Mouse (Mus musculus): ENCODE data around the gene Ccl28. TPM values are rescaled to one million over a fixed set of nuclear protein-coding genes. Genes with fewer than 3 reads are reported as not detected.
A peak's percentile ranks its signal among the peaks of the same experiment; 100 is the strongest.

Gene Ccl28
- total RNA-seq, 2 experiments from 2014 or later = 0.84 to 1.1 TPM

DNA sequence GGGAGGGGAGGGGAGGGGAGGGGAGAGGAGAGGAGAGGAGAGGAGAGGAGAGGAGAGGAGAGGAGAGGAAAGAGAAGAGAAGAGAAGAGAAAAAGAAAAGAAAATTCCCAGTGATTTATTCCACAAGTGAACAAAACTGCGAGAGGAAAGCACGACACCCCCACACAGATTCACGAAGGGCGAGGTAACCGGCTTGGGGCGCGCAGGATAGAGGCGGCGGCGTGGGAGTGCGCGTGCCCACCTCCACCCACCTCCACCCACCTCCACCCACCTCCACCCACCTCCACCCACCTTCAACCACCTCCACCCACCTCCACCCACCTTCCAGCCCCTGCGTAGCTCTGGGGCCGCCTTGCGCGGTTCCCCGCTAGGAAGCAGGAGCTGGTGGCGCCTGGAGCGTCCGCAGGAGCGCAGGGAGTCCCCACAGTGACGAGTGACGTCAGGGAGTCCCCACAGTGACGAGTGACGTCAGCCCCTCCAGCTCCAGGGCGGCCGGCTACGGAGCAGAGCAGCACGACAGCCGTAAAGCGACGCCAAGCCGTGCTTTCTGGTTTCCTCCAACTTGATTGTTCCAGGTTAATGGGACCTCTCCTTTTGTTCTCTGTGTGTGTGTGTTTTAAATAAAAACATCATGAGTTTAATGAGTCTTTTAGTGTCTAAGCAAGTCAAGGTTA is 8.0 kb downstream of the Ccl28 start:
- peak overlapping the region; percentile 51 for H3K4me3 ChIP-seq
- DNase-seq (ENCODE audit: extremely low spot score in 1 of 2, low spot score in 2 of 2) = peak; percentile 84
- H3K27ac ChIP-seq = peak overlapping the region; percentile 76
- TF ChIP-seq CTCF (IDR thresholded peaks at IDR 0.05) = no peak
- intact Hi-C loops (cut with DNase I) = no loop called here

DNA sequence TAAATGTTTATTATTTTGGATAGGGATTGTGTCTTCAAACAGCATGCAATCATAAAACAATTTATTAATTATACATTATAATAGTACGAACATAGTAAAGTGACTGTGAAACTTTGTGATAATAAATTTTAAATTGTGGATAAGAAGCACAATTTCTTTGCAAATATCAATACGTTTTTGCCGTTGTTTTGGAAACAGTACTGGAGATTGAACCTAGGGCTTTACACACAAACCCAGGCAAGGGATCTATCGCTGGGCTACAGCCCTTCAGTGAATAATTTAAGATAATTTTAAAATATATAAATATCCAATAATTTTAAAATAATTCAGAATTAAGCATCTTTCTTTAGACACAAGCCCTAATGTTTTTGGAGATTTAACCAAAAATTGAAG is 8.5 kb downstream of the Ccl28 start:
- peak overlapping the region; percentile 51 for H3K4me3 ChIP-seq
- no peak for TF ChIP-seq CTCF (IDR thresholded peaks at IDR 0.05)
- DNase-seq (ENCODE audit: extremely low spot score in 1 of 2, low spot score in 2 of 2) = no peak
- intact Hi-C loops (cut with DNase I) = no loop called here
- no peak overlapping the region for H3K27ac ChIP-seq

DNA sequence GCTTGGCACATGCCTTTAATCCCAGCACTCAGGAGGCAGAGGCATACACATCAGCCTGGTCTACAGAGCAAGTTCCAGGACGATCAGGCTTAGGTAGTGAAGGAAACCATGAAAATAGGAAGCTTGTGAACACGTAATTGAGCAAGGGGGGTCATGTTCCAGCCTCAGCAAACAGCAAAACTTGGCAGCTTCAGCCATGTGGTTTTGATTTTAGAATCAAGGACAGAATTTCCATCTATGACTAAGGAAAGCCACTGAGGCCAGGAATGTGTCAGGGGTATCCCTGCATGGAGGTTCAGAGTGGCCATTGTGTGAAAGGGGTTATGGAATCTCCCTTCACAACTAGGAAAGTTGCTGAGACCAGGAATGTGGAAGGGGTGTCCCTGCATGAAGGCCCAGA is 11.9 kb downstream of the Ccl28 start:
- DNase-seq (ENCODE audit: extremely low spot score in 1 of 2, low spot score in 2 of 2) = no peak
- Histone ChIP-seq H3K27ac (no peak overlapping the region), H3K4me3 (no peak overlapping the region)
- intact Hi-C loops (cut with DNase I) = no loop called here
- no peak for TF ChIP-seq CTCF (IDR thresholded peaks at IDR 0.05)

DNA sequence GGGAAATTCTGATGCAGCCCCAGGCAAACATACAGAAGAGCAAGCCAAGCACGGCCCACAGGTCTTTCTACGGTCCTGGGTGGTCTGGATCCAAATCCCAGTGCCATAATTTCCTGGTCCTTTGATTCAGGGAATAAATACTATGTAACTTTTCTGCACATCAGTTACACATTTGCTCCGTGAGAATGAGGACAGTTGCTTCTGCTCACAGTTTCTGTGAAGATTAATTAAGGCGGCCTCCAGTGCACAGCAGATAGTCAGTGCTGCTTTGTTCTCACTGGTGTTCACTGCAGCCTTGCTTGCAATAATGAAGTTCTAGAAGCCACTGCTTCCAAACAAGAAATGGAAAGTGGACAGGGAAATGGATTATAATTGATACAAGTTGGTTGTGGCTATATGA is 14.2 kb downstream of the Ccl28 start:
- no peak overlapping the region for H3K27ac ChIP-seq
- intact Hi-C loops (cut with DNase I) = no loop called here
- DNase-seq (ENCODE audit: extremely low spot score in 1 of 2, low spot score in 2 of 2) = no peak
- no peak overlapping the region for H3K4me3 ChIP-seq
- no peak for TF ChIP-seq CTCF (IDR thresholded peaks at IDR 0.05)

DNA sequence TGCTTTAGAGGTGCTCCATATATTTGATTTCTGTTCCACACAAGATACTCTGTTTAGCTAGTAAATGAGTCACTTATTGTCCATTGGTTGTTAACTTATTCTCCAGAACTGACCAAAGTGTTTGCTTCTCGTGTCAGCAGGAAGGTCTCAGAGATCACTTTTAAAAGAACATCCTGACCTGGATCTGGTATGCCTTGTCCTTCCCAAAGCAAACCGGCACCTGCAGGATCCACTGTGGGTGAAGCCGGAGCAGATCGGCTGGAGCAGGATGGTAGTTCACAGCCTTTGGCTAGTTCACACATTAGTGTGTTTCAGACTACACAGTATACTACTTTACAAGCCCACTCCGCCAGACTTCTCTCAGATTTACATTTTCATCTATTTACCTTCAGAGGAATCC is 14.8 kb downstream of the Ccl28 start:
- TF ChIP-seq CTCF (IDR thresholded peaks at IDR 0.05) = no peak
- H3K4me3 ChIP-seq = no peak overlapping the region
- intact Hi-C loops (cut with DNase I) = no loop called here

DNA sequence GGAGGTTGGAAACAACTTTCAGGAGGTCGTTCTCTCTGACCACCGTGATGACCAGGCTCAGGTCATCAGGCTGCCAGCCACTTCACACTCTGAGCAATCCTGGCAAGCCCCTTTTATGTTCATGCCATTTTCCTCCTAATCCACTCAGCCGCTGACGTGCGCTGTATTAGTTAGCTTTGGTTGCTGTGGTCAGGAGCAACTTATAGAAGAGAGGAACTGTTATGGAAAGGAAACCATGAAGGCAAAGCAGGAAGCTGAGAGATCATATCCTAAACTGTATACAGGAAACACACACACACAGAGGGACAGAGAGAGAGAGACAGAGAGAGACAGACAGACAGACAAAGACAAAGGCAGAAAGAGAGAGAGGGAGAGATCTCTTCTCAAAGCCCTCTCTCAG is 15.7 kb downstream of the Ccl28 start:
- TF ChIP-seq CTCF (IDR thresholded peaks at IDR 0.05) = no peak
- no peak for DNase-seq (ENCODE audit: extremely low spot score in 1 of 2, low spot score in 2 of 2)
- Histone ChIP-seq H3K4me3 (no peak overlapping the region), H3K27ac (no peak overlapping the region)
- intact Hi-C loops (cut with DNase I) = no loop called here

More for the DNA sequence above, 14.8 kb downstream of the Ccl28 start:
- no peak overlapping the region for H3K27ac ChIP-seq
- no peak for DNase-seq (ENCODE audit: extremely low spot score in 1 of 2, low spot score in 2 of 2)

DNA sequence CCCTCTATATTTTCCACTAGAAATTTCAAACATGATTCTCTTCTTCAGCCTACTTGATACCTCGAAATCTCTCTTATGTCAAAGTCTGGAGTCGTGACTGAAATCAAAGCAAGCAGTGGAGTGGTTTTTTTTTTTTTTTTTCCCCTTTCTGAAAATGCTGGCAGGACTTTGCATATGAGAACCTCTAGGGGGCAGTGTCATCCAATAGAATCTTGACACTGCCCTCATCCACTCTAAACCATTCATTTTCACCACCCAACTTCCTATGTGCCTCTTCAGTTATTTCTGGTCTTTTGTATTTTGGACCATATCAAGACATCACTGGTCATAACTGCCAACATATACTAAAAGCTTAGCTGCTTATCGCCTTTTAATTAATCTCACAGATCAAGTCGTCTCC is 16.9 kb downstream of the Ccl28 start:
- intact Hi-C loops (cut with DNase I) = loop anchor here (1.0 to 5.0 kb wide), 3 partner anchors 52 to 161 kb away; partner anchors contain the start of gene Hmgcs1
- no peak for DNase-seq (ENCODE audit: extremely low spot score in 1 of 2, low spot score in 2 of 2)
- no peak overlapping the region for H3K27ac ChIP-seq
- peak; percentile 73 for TF ChIP-seq CTCF (IDR thresholded peaks at IDR 0.05)
- H3K4me3 ChIP-seq = no peak overlapping the region

DNA sequence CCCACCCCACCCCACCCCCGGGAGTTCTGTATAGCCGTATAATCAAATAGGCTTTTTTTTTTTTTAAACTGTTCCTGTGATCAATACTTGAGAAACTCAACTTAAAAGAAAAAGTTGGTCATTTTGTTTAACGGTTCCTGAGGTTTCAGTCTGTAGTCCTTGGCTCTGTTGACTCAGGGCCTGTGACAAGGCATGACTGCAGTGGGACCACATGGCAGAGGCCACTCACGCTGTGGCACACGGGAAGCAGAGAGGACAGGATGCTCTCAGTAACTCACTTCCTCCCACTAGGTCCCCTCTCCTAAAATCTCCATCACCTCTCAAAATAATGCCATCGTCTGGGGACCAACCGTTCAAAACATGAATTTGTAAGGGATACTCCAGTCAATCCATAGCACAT is 17.5 kb downstream of the Ccl28 start:
- Histone ChIP-seq H3K27ac (no peak overlapping the region), H3K4me3 (no peak overlapping the region)
- no peak for DNase-seq (ENCODE audit: extremely low spot score in 1 of 2, low spot score in 2 of 2)
- no peak for TF ChIP-seq CTCF (IDR thresholded peaks at IDR 0.05)
- intact Hi-C loops (cut with DNase I) = loop anchor here (5.0 kb wide), 2 partner anchors 51 to 86 kb away; partner anchors contain the start of gene Hmgcs1

DNA sequence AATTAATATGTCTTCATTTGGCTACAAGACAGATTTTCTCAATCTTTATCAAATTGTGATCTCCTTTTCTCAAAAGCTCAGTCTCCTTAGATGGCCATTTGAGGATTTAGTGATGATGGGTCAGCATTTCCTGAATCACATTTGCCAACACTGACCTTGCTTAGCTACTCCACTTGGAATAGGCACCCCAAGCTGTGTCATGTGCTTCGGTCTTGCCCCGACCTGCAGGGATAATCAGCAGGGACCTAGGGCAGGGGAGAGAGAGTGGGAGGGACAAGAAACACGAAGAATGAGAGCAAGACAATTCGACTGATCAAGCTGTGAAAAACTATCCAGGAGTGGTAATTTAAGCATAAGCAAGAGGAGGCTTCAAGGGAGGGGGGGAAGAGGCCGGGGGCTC is 21.1 kb downstream of the Ccl28 start:
- no peak for TF ChIP-seq CTCF (IDR thresholded peaks at IDR 0.05)
- intact Hi-C loops (cut with DNase I) = loop anchor here (5.0 kb wide), 3 partner anchors 48 to 98 kb away; partner anchors contain the start of gene Hmgcs1
- no peak overlapping the region for H3K4me3 ChIP-seq
- no peak overlapping the region for H3K27ac ChIP-seq
- DNase-seq (ENCODE audit: extremely low spot score in 1 of 2, low spot score in 2 of 2) = no peak

DNA sequence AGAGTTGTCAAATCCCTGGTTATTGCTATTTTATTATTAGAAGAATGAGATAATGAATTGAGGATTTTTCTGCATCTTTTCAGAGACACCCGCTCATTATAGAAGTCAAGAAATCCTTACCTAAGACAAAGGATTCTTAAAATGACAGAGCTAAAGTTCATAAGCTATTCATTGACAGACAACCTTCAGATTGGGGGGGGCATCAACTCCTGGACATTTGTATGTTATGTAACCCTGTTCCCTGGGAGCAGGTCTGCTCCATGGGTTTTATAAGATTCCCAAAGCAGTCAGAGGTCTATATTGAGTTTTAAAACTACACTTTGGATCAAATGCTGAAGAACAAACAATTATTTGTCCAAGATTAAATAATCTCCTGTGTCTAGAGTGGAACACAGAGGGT is 22.9 kb downstream of the Ccl28 start:
- TF ChIP-seq CTCF (IDR thresholded peaks at IDR 0.05) = no peak
- no peak for DNase-seq (ENCODE audit: extremely low spot score in 1 of 2, low spot score in 2 of 2)
- H3K27ac ChIP-seq = no peak overlapping the region
- intact Hi-C loops (cut with DNase I) = loop anchor here (5.0 kb wide), 1 partner anchor 96 kb away; no protein-coding TSS in a partner anchor
- H3K4me3 ChIP-seq = no peak overlapping the region

DNA sequence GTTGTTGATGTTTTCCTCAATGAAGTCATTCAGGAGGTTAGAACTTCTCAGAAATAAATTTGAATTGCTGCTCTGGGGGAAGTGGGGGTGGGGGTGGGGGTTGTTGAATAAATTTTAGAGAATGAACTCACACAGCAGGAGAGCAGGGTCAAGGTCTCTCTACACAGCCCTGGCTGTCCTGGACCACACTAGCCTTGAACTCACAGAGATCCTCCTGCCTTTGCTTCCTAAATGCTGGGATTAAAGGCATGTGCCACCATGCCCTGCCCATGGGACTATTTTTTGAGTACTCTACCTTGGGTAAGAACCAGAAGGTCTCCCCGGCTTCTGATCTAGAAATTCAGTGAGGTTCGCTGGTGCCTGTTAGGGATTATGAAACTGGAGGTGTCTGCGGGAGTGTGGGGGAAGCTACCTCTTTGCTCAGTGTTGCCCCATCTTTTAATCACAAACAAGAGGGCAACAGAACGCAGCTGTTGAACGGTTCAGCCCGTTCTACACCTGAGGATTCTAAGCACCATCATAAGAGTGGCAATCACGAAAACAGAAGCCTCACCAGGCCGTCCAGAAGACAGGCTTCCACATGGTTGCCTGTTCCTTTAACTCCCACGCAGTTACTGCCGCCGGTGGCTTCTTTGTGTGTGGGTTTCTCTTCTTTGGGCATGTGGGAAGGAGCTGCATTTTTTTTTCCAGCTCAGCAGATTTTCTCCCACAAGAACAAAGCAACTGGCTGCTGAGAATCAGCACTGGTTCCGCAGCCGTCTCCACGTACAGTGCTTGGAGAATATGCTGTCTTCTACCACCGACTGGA is 25.5 kb downstream of the Ccl28 start:
- intact Hi-C loops (cut with DNase I) = loop anchor here (5.0 kb wide), 1 partner anchor 93 kb away; no protein-coding TSS in a partner anchor
- Histone ChIP-seq H3K4me3 (peak overlapping the region; percentile 11; the same call in 1 of the 2 replicates), H3K27ac (peak overlapping the region; percentile 75)
- TF ChIP-seq CTCF (IDR thresholded peaks at IDR 0.05) = no peak
- peak; percentile 32 to 50 for DNase-seq (ENCODE audit: extremely low spot score in 1 of 2, low spot score in 2 of 2)

DNA sequence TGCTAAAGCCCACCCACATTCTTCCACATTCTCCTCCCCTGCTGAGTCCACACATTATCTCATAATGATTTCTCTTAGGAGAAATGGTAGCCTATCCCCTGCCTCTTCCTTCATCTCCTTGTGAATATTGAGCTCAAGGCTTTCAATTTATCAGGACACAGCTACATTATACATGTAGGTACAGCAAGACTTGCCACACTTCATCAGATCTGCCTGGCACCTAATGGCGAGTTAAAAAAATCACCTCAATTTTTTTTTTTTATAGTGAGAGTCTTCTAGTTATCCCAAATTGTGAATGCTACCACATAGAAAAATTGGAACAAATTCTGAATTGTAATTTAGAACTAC is 26.1 kb downstream of the Ccl28 start:
- TF ChIP-seq CTCF (IDR thresholded peaks at IDR 0.05) = no peak
- Histone ChIP-seq H3K4me3 (peak overlapping the region; percentile 11; the same call in 1 of the 2 replicates), H3K27ac (peak overlapping the region; percentile 75)
- no peak for DNase-seq (ENCODE audit: extremely low spot score in 1 of 2, low spot score in 2 of 2)
- intact Hi-C loops (cut with DNase I) = loop anchor here (5.0 kb wide), 1 partner anchor 93 kb away; no protein-coding TSS in a partner anchor
